Mouse (Mus musculus) frontal cortex, adult 2 months (tissue): ENCODE data around the gene Pnmal2. TPM values are rescaled to one million over a fixed set of nuclear protein-coding genes. Genes with fewer than 3 reads are reported as not detected.

Source experiments
- DNase-seq, 2 experiments: peaks; one replicate each; pipeline ENCODE4 v3.0.0; 2022; ENCODE audit warnings: low spot score in 1 of 2; ENCODE audit errors: extremely low spot score in 1 of 2
- polyA plus RNA-seq: library from polyadenylated mRNA; depleted of rRNA; stranded (reverse); fragments of >200 nt; gene quantifications from 2 replicates; pipeline ENCODE4 v1.2.3, GENCODE M21; 2012

The Pnmal2 gene
- polyA plus RNA-seq, 1 experiment = 134 TPM

DNA sequence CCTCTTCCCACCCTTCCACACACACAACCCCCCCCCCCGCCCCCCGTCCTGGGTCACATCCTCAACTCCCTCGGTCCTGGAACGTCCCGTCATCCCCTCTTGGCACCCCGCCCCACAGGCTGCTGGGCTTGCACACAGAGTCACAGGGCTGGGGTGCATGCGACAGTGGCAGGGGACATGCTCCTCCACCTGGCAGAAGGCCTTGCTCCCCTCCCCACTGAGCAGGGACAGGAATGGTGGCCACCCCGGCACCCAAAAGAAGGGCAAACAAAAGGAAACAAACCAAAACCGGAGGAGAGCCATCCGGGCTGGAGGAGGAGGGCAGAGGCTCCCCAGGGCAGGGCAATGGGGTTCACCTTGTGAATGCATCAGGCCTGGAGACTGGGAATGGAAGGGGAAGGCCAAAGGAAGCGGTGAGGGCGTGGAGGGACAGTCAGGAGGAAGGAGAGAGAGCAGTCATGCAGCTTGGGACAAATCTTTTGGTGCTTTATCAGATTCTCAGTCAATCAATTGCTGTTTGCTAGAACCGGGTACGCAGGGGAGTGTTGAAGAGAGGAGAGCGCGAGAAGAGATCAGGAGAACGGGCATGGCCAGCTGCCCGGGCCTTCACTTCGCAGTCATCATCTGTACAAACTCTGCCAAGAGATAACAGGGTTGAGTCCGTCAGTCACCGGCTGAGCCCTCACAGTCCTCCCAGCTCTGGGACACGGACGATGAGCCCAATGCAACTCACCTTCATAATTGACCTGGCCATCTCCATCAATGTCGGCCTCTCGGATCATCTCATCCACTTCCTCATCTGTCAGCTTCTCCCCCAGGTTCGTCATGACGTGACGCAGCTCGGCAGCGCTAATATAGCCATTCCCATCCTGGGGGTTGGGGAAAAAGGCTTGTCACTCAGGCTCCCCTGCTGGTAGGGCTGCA lies 27.9 kb upstream of the Pnmal2 start:
- no peak for DNase-seq

- DNase-seq = no peak
Measured at GRCm38 (mm10) chr7:16917447-16917846, 27.0 kb upstream of the Pnmal2 start.

DNA sequence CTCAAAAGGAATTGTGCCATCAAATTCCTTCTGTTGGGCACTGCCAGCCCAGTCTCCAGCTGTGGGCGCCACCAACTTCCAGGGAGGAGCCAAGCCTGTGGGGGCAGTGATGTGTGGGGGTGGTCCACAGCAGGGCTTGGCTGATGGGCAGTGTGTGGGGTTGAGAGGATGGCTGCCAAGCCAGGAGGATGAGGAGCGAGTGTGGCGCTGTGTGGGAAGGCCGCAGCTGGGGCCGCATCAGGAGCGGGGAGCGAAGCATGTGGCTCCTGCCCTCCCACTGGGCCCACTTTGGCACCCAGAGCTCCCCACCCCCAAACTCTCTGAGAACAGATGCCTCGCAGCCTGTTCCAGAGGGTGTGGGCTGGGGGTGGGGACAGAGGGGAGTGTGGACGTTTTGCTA lies 26.5 kb upstream of the Pnmal2 start:
- DNase-seq = peak in 1 of 2 experiments; percentile 81

DNA sequence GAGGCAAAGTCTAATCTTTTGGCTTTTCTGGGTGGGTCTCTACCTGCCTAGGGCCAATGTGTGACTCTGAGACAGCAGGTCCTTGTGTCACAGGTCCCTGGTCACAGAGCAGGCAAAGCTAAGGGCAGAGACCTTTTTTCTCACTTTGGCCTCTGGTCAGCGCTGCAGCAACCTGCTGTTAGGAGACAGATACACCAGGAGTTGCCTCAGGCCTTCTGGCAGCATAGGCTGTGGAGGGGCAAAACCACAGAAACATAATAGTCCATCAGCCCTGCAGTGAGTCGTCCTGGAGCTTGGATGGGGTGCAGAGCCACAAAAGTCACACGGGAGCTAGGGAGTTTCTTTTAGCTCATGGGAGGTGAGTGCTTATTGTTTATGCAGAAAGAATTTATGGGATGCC lies 25.8 kb upstream of the Pnmal2 start:
- DNase-seq = no peak

DNA sequence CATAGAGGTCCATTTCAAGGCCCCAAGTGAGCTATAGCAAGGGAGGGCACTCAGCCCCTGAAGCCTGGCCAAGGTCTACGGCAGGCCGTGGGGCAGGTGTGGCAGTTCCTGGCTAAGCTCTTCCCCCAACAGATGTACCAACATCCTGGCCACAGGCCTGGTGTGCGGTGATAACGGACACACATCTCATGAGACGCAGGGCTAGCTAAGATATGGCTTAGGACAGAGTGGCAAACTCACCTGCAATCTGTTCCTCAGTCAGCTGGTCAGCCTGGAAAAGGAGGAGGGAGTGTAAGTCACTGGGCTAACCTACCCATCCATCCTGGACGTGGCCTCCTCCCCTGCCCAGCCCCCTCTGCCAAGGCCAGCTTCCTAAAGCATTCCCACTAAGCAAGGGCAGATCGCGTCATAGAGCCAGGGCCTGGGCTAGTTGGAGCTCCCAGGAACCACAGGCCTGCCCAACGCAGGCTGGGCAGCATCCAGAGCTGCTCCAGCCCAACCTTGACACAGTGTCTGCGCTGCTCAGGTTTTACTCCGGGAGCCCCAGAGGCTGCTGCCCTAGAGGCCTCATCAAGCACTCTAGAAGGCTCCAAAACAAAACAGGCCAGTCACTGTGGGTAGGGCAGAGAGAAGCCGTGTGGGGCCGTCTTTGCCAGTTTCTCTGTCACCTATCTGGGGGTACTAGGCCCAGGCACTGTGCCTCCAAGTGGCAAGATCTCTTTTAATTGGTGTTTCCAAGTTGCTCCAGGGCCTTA lies 24.9 kb upstream of the Pnmal2 start:
- no peak for DNase-seq

DNA sequence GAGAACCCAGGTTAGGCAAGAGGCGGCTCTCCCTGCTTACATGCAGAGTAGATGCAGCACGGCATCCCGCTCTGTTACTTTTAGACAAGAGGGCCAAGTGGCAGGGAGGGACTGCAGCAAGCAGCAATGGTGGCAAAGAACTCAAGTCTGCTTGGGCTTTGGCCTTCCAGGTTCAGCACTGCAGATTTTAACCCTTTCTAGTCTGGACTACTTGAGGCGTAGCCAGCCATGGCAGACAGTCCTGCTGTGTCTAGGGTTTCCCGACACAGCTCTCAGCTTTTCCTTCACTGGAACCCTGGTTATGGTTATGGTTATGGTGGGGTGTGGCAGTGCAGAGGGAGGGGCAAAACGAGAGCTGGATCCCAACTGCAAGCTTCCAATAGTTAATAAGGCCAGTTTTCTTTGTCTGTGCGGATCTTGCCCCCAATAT lies 24.3 kb upstream of the Pnmal2 start:
- no peak for DNase-seq

- peak in 1 of 2 experiments; percentile 51 for DNase-seq
Measured at GRCm38 (mm10) chr7:16920818-16921791, 23.4 kb upstream of the Pnmal2 start.

DNA sequence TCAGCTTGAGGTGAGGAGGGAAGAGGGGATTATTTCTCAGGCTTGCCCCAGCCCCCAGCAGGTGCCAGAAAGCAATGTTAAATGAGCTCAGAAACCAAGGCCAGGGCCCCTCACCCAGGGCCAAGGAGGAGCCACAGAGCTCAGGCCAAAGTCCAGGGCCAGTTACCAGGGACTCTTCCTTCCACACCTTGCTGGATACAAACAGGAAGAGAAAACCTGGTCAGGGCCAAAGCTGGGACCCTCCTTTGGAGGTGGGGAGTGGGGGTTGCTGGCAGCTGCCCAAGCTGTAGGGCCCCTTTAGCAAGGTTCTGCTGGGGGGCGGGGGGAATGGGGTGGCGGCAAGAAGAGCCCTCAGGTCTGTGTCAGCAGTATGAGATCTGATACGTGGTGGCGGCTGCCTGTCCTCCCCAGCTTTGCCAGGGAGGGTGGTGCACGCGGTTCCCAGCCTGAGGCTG lies 22.6 kb upstream of the Pnmal2 start:
- DNase-seq = no peak

DNA sequence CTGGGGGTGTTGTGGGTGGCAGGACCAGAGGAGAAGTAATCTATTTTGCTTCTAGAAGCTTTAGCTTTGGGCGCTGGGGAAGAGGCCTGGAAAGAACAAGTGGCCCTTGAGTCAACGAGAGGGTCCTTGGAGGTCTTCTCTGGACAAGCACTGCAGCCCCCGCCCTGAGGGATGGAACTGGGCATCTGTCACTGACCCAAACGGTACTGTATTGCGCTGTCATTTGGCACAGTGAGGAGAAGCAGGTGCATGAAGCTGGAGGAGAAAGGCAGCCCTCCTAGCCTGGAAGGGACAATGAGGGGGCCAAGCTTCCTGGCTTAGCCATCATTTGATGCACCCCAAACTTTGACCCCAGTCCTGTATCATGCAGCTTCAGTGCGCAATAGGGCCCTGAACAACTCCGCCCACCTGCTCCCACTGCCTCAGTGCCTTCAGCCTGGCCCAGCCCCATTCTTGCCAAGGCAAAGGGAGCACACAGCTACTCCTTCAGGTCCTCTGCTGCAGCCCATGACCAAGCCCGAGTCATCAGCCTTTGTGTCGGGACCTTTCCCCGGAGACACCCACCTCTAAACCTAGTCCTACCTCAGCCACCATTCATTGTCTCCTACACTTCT lies 22.0 kb upstream of the Pnmal2 start:
- DNase-seq = peak in 1 of 2 experiments; percentile 66

DNA sequence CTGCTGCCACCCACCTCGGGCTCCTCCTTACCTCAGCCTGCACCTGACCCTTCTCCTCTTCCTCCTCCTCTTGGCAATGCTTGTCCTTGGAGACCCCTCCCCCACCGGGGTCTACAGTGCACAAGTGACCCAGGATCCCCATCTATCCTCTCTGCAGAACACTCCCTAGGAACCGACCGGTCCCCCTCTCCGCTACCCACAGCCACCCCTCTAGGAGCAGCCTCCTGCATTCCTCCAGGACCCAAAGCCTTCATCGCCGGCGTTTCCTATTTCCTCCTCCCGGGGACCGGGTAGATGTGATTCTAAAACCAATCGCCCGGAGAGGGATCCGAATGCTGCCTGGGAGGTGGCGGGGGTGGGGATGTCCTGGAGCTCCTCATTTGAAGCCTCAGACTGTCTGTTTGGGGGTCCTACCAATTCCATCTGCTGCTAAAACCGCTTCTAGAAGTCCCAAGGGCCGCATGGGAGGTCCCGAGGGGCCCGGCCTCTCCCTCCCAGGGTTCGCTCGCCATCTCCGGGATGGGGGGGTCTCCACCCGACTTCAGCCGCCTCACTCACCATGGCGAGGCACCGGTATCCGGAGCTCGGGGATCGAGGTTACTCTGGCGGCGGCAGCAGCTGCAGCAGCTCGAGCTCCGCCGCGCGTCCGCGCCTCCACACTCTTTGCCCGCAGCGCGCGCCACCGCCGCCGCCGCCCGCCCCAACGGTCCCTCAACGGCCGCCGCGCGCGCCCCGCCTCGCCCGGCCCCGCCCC lies 21.0 kb upstream of the Pnmal2 start:
- peak in 1 of 2 experiments; percentile 50 for DNase-seq

GRCm38 (mm10) chr7:16924037-16924834 lies 20.2 kb upstream of the Pnmal2 start, which contains the start of gene Calm3:
Calm3 (minus strand) TSS chr7:16924114.
- DNase-seq = peak; percentile 98 to 100

- DNase-seq = no peak
Measured at GRCm38 (mm10) chr7:16928341-16928740, 16.1 kb upstream of the Pnmal2 start.

DNA sequence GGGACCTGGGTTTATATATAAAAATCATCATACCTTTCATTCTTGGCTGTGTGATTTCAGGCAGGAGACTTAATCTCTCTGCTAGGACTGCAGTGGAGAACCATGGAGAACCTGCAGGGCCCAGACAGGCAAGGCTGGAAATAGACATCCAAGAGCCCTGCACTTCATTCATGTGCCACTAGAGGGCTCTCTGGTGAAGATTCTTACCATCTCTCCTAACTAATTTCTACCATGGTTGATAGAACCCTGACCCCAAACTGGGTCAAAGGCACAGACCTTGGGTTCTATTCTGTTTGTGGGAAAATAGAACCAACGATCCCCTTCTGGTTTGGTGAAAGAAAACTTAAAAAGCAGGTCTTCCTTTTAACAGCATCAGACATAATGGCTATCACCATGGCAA lies 13.6 kb upstream of the Pnmal2 start:
- peak in 1 of 2 experiments; percentile 93 for DNase-seq

DNA sequence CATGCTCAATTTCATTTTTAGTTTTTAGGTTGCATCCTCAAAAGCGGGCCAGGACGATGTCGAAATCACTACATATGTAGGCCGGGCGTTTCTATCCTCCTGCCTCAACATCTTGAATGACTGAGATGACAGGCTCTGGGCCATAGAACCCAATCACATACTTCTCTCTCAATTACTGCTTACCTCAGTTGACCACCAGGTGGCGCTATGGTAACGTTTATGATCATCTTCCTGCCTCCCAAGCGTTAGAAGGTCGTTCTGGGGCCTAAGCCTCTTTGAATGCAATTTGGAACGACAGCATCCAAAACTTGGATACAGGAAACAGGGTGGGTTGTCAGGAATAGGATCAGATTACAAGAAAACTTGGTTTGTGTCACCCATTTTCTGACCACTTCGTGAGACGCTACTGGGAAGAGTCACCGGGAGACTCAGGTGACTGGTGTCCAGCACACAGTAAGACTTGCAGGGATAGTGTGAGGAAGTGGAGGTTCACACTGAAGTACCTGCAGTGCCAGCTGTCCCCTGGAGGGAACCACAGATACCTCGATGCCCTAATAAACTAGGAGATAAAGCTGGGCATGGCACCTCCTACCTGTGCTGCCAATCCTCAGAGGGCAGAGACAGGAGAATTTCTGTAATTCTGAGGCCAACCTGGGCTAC lies 12.4 kb upstream of the Pnmal2 start:
- peak; percentile 86 to 96 for DNase-seq

GRCm38 (mm10) chr7:16932704-16933577 lies 11.5 kb upstream of the Pnmal2 start:
- peak in 1 of 2 experiments; percentile 85 for DNase-seq

DNA sequence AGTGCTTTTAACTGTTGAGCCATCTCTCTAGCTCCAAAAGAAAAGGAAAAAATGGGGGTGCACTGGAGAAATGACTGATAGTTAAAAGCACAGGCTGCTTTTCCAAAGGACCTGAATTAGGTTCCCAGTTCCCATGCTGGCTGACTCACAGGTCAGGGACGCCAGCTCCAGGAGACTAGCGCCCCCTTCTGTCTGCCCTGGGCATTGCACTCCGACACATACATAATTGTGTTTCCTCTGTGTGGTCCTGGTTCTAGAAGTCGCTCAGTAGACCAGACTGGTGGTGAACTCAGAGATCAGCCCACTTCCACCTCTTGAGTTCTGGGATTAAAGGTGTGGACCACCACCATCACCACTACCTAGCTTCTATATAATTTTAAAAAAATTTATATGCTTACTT lies 7.2 kb upstream of the Pnmal2 start:
- no peak for DNase-seq
